Mouse (Mus musculus): ENCODE measurements around the gene Sgcd.
"Not testable (repeated sequence)": the region's sequence is repeated elsewhere in the genome, so short reads cannot be mapped to it uniquely, and the experiment has no call there.

Sgcd gene

GRCm38 (mm10) chr11:47446337-47446736, 542.4 kb downstream of the Sgcd start:
- DNase-seq = no peak

GRCm38 (mm10) chr11:47445683-47446082, 543.1 kb downstream of the Sgcd start:
- no peak for DNase-seq

GRCm38 (mm10) chr11:47442266-47442665, 546.5 kb downstream of the Sgcd start:
- DNase-seq = no peak

- no peak for DNase-seq
These were observed 589.2 kb downstream of the Sgcd start for GRCm38 (mm10) chr11:47399607-47400006.

GRCm38 (mm10) chr11:47390798-47391197, 598.0 kb downstream of the Sgcd start:
- not testable (repeated sequence) for DNase-seq

- DNase-seq = no peak
These were observed 599.4 kb downstream of the Sgcd start for GRCm38 (mm10) chr11:47389327-47389726.

- DNase-seq = no peak
These were observed 601.0 kb downstream of the Sgcd start for GRCm38 (mm10) chr11:47387726-47388125.

GRCm38 (mm10) chr11:47386136-47386535, 602.6 kb downstream of the Sgcd start:
- DNase-seq = no peak

- DNase-seq = no peak
These were observed 609.2 kb downstream of the Sgcd start for GRCm38 (mm10) chr11:47379630-47379958.

GRCm38 (mm10) chr11:47378843-47379629, 609.7 kb downstream of the Sgcd start:
- DNase-seq = no peak

- no peak for DNase-seq
These were observed 611.3 kb downstream of the Sgcd start for GRCm38 (mm10) chr11:47377421-47377820.

- DNase-seq = no peak
These were observed 611.9 kb downstream of the Sgcd start for GRCm38 (mm10) chr11:47376915-47377314.

GRCm38 (mm10) chr11:47371616-47372015, 617.2 kb downstream of the Sgcd start:
- DNase-seq = no peak

- no peak for DNase-seq
These were observed 637.2 kb downstream of the Sgcd start for GRCm38 (mm10) chr11:47351585-47351984.

- no peak for DNase-seq
These were observed 645.3 kb downstream of the Sgcd start for GRCm38 (mm10) chr11:47343486-47343885.

GRCm38 (mm10) chr11:47333702-47334101, 655.1 kb downstream of the Sgcd start:
- no peak for DNase-seq

GRCm38 (mm10) chr11:47305579-47305978, 683.2 kb downstream of the Sgcd start:
- DNase-seq = no peak

- DNase-seq = no peak
These were observed 683.9 kb downstream of the Sgcd start for GRCm38 (mm10) chr11:47304702-47305450.

- no peak for DNase-seq
These were observed 689.0 kb downstream of the Sgcd start for GRCm38 (mm10) chr11:47299777-47300176.

- no peak for DNase-seq
These were observed 690.9 kb downstream of the Sgcd start for GRCm38 (mm10) chr11:47297805-47298340.

- no peak for DNase-seq
These were observed 694.0 kb downstream of the Sgcd start for GRCm38 (mm10) chr11:47294741-47295140.

- DNase-seq = no peak
These were observed 712.2 kb downstream of the Sgcd start for GRCm38 (mm10) chr11:47276586-47276985.

GRCm38 (mm10) chr11:47268556-47268955, 720.2 kb downstream of the Sgcd start:
- no peak for DNase-seq

Data from cerebellum, adult 8-10 months (tissue).